ENCODE assay signal across 8 mouse cellular contexts in genomic region chr8:123212321-123213117, GRCm38 (mm10). TPM values are rescaled to one million over a fixed set of nuclear protein-coding genes. Genes with fewer than 3 reads are reported as not detected.
DNase-seq lines count a peak whose midpoint lies in the region; ATAC-seq lines count a peak whose summit lies in the region.

Gene Chmp1a (minus strand): TSS chr8:123212763.
Gene Spata33 (plus strand): TSS chr8:123212832.

- no peaks in the 10 kb centered on the region for H3K9me3 ChIP-seq in hindbrain, embryonic 14.5 days (ENCODE audit: control insufficient read depth, low read length)

- peaks cover 32% of the 10 kb centered on the region for H3K36me3 ChIP-seq in hindbrain, embryonic 14.5 days (replicated peaks; ENCODE audit: control insufficient read depth, insufficient read depth)
- peaks cover 33% of the 10 kb centered on the region for H3K36me3 ChIP-seq in macrophage (ENCODE audit: inconsistent target)

- H3K9ac ChIP-seq in hindbrain, embryonic 14.5 days, result peak within 1 kb of the TSS; percentile 96

- peak; percentile 98 for DNase-seq in WW6 (ENCODE audit: low read depth, low spot score)
- DNase-seq in cerebellum, postnatal 25 days, result peak; percentile 89 to 93
- DNase-seq in frontal cortex, postnatal 25 days (ENCODE audit: low spot score in 2 of 2), result peak; percentile 72
- peak; percentile 91 for DNase-seq in hindbrain, embryonic 14.5 days (ENCODE audit: low spot score)
- DNase-seq in left cerebral cortex, adult 18-20 months (ENCODE audit: low spot score in 2 of 2), result peak; percentile 82 to 86
- peak; percentile 88 for DNase-seq in retina, postnatal 7 days (ENCODE audit: low read depth, low spot score)
- peak; percentile 84 for DNase-seq in urinary bladder, adult 2 months (ENCODE audit: low spot score)

- H3K4me1 ChIP-seq in hindbrain, embryonic 14.5 days (replicated peaks; ENCODE audit: control insufficient read depth, insufficient read depth, low read length), result peaks cover 12% of the 10 kb centered on the region

- peaks cover 21% of the 10 kb centered on the region for H3K79me2 ChIP-seq in macrophage (ENCODE audit: inconsistent target)

- H3K4me3 ChIP-seq in hindbrain, embryonic 14.5 days (replicated peaks; ENCODE audit: low read length), result peak within 1 kb of the TSS; percentile 80
- peak within 1 kb of the TSS; percentile 93 for H3K4me3 ChIP-seq in macrophage (ENCODE audit: inconsistent target)

- WGBS in hindbrain, embryonic 14.5 days, result under 1% methylated on average over 76 of the region's 76 CpGs
- under 1% methylated on average over 59 of the region's 76 CpGs for WGBS in macrophage (ENCODE audit: missing documents)

- peak within 1 kb of the TSS; percentile 78 for H3K4me2 ChIP-seq in hindbrain, embryonic 14.5 days (replicated peaks)

- H3K27me3 ChIP-seq in hindbrain, embryonic 14.5 days (ENCODE audit: control insufficient read depth, insufficient read depth, low read length), result no peaks in the 10 kb centered on the region

- peak; percentile 95 for ATAC-seq in hindbrain, embryonic 14.5 days (ENCODE audit: low FRiP score)

- no peak within 1 kb of the TSS for H3K27ac ChIP-seq in hindbrain, embryonic 14.5 days
- H3K27ac ChIP-seq in macrophage, result peak within 1 kb of the TSS; percentile 48

RNA-seq across cellular contexts. Expression of gene Chmp1a, which starts in this region (rescaled TPM):
- 160 and 164 TPM in 2 replicates for polyA plus RNA-seq in hindbrain, embryonic 14.5 days (2014; fragmentation: Nextera tagmentation; extraction: Ambion mirVana)
- total RNA-seq in left cerebral cortex, adult 18-20 months (2021), result 100 to 1,000 TPM in 1 of 2 experiments, 10 to 100 TPM in 1; 88.7 to 103 TPM
- 100 to 1,000 TPM in 4 of 26 experiments, 10 to 100 TPM in 22; 30.0 to 107 (median 90.9) TPM for total RNA-seq in macrophage (2018; cell fraction: chromatin; rRNA removed)
- 100 to 1,000 TPM in 9 of 26 experiments, 10 to 100 TPM in 17; 75.8 to 111 (median 93.8) TPM for total RNA-seq in macrophage (2018; cell fraction: cytosol; rRNA removed)
- total RNA-seq in macrophage (2018; cell fraction: nucleus; rRNA removed), result 100 to 1,000 TPM in 3 of 26 experiments, 10 to 100 TPM in 23; 48.8 to 106 (median 80.6) TPM
- polyA plus RNA-seq in macrophage (2018), result 35.0 to 103 TPM (median 101 TPM) in 3 replicates
- polyA plus RNA-seq in urinary bladder, adult 2 months (2012; rRNA removed), result 109 and 119 TPM in 2 replicates

RNA-seq across cellular contexts. Expression of gene Spata33, which starts in this region (rescaled TPM):
- polyA plus RNA-seq in hindbrain, embryonic 14.5 days (2014; fragmentation: Nextera tagmentation; extraction: Ambion mirVana), result 5.2 and 9.8 TPM in 2 replicates
- total RNA-seq in left cerebral cortex, adult 18-20 months (2021), result 1 to 10 TPM; 5.9 to 9.8 TPM
- 1 to 10 TPM in 1 of 26 experiments, under 1 TPM in 10, not detected in 15; 0.12 to 1.0 (median 0.45) TPM for total RNA-seq in macrophage (2018; cell fraction: chromatin; rRNA removed)
- under 1 TPM in 22 of 26 experiments, not detected in 4; 0.03 to 0.95 (median 0.20) TPM for total RNA-seq in macrophage (2018; cell fraction: cytosol; rRNA removed)
- total RNA-seq in macrophage (2018; cell fraction: nucleus; rRNA removed), result under 1 TPM in 11 of 26 experiments, not detected in 15; 0.12 to 0.80 (median 0.53) TPM
- 0.27 to 1.4 TPM (median 0.40 TPM) in 3 replicates for polyA plus RNA-seq in macrophage (2018)
- 2.8 and 4.2 TPM in 2 replicates for polyA plus RNA-seq in urinary bladder, adult 2 months (2012; rRNA removed)
